Mouse (Mus musculus) neural tube, embryonic 13.5 days (tissue): ENCODE data around the gene Tor3a. TPM values are rescaled to one million over a fixed set of nuclear protein-coding genes. Genes with fewer than 3 reads are reported as not detected.
"Not testable (repeated sequence)": the region's sequence is repeated elsewhere in the genome, so short reads cannot be mapped to it uniquely, and the experiment has no call there.

ENCODE experiments used
- ATAC-seq: fragments of 200-750 bp; cut with Nextera tagmentation; 2 replicates; pipeline ENCODE4 v1.8.0; 2017; ENCODE audit warnings: low read depth, mild to moderate bottlenecking, moderate TSS enrichment, moderate library complexity
- H3K27ac ChIP-seq: fragments of 300-500 bp; sonication (generic); replicated peaks from 2 replicates; pipeline ENCODE4 v1.5.1; 2015; ENCODE audit warnings: moderate library complexity, mild to moderate bottlenecking, inconsistent platforms
- H3K27me3 ChIP-seq: fragments of 300-500 bp; sonication (generic); 2 replicates; pipeline ENCODE4 v1.6.1; 2015; ENCODE audit warnings: mild to moderate bottlenecking, inconsistent platforms
- H3K36me3 ChIP-seq: fragments of 300-500 bp; sonication (generic); 2 replicates; pipeline ENCODE4 v1.6.1; 2015; ENCODE audit warnings: mild to moderate bottlenecking, inconsistent platforms
- H3K4me1 ChIP-seq: fragments of 300-500 bp; sonication (generic); replicated peaks from 2 replicates; pipeline ENCODE4 v1.6.1; 2015; ENCODE audit warnings: inconsistent platforms
- H3K4me2 ChIP-seq: fragments of 300-500 bp; sonication (generic); 2 replicates; pipeline ENCODE4 v1.6.1; 2015; ENCODE audit warnings: inconsistent platforms, mild to moderate bottlenecking, moderate library complexity
- H3K4me3 ChIP-seq: fragments of 300-500 bp; sonication (generic); 2 replicates; pipeline ENCODE4 v1.5.1; 2015; ENCODE audit warnings: mild to moderate bottlenecking, inconsistent platforms
- H3K9ac ChIP-seq: fragments of 300-500 bp; sonication (generic); 2 replicates; pipeline ENCODE4 v1.6.1; 2015; ENCODE audit warnings: moderate library complexity, mild to moderate bottlenecking, inconsistent platforms
- H3K9me3 ChIP-seq: fragments of 300-500 bp; sonication (generic); 2 replicates; pipeline ENCODE4 v1.6.1; 2016; ENCODE audit warnings: inconsistent platforms
- WGBS: fragments of 180-500 bp; shearing (Covaris S2); methylation state at CpG from one replicate; pipeline ENCODE4 v1.1.7; 2015; 5-methylcytosine and 5-hydroxymethylcytosine counted together
- polyA plus RNA-seq: library from polyadenylated mRNA; unstranded; fragments of >200 nt; fragmentation: Nextera tagmentation; extraction: Ambion mirVana; gene quantifications from 2 replicates; pipeline ENCODE4 v1.2.1, GENCODE M21; 2015

Tor3a gene
- polyA plus RNA-seq, 1 experiment from 2014 or later = 3.2 TPM

GRCm38 (mm10) chr1:156668602-156669001 lies 5.6 kb downstream of the Tor3a start:
- H3K4me3 ChIP-seq = no peak overlapping the region
- WGBS = 24% methylated on average over 5 of the region's 5 CpGs
- peaks cover 6% of the 10 kb centered on the region for H3K27me3 ChIP-seq
- no peaks in the 10 kb centered on the region for H3K36me3 ChIP-seq
- ATAC-seq = no peak
- no peak overlapping the region for H3K27ac ChIP-seq
- peaks cover 17% of the 10 kb centered on the region for H3K4me1 ChIP-seq
- no peaks in the 10 kb centered on the region for H3K9me3 ChIP-seq
- H3K9ac ChIP-seq = no peak overlapping the region
- no peak overlapping the region for H3K4me2 ChIP-seq

- H3K27me3 ChIP-seq = no peaks in the 10 kb centered on the region
- ATAC-seq = no peak
- no peak overlapping the region for H3K27ac ChIP-seq
- no peak overlapping the region for H3K9ac ChIP-seq
- 88% methylated on average over 23 of the region's 23 CpGs for WGBS
- no peak overlapping the region for H3K4me2 ChIP-seq
- H3K9me3 ChIP-seq = no peaks in the 10 kb centered on the region
- no peaks in the 10 kb centered on the region for H3K36me3 ChIP-seq
- H3K4me1 ChIP-seq = 0 out of 2 replicates have a peak, but pooled peaks cover 7% of the 10 kb centered on the region
- H3K4me3 ChIP-seq = no peak overlapping the region
Measured at GRCm38 (mm10) chr1:156667141-156667926, 6.8 kb downstream of the Tor3a start.

- Histone ChIP-seq H3K4me3 (no peak overlapping the region), H3K27ac (no peak overlapping the region), H3K9ac (no peak overlapping the region), H3K4me2 (no peak overlapping the region), H3K4me1 (0 out of 2 replicates have a peak, but pooled peaks cover 7% of the 10 kb centered on the region), H3K27me3 (no peaks in the 10 kb centered on the region), H3K9me3 (no peaks in the 10 kb centered on the region), H3K36me3 (peaks cover 7% of the 10 kb centered on the region; the same call in 1 of the 2 replicates)
- no peak for ATAC-seq
- WGBS = 91% methylated on average over 8 of the region's 8 CpGs
Measured at GRCm38 (mm10) chr1:156665777-156666176, 8.4 kb downstream of the Tor3a start.

GRCm38 (mm10) chr1:156660660-156661236 lies 13.4 kb downstream of the Tor3a start:
- not testable (repeated sequence) for H3K27me3 ChIP-seq, H3K9ac ChIP-seq, H3K4me1 ChIP-seq, H3K4me3 ChIP-seq, ATAC-seq, H3K4me2 ChIP-seq, H3K9me3 ChIP-seq, H3K27ac ChIP-seq
- WGBS = 80% methylated on average over 21 of the region's 21 CpGs
- H3K36me3 ChIP-seq = peaks cover 12% of the 10 kb centered on the region; the same call in 1 of the 2 replicates

- ATAC-seq = no peak
- Histone ChIP-seq H3K4me2 (no peak overlapping the region), H3K9ac (no peak overlapping the region), H3K27ac (no peak overlapping the region), H3K4me3 (no peak overlapping the region), H3K4me1 (no peaks in the 10 kb centered on the region), H3K27me3 (no peaks in the 10 kb centered on the region), H3K9me3 (no peaks in the 10 kb centered on the region), H3K36me3 (peaks cover 12% of the 10 kb centered on the region; the same call in 1 of the 2 replicates)
- WGBS = 89% methylated on average over 13 of the region's 13 CpGs
Measured at GRCm38 (mm10) chr1:156659906-156660659, 14.1 kb downstream of the Tor3a start.

- H3K9ac ChIP-seq = no peak overlapping the region
- H3K27me3 ChIP-seq = no peaks in the 10 kb centered on the region
- H3K27ac ChIP-seq = no peak overlapping the region
- no peaks in the 10 kb centered on the region for H3K9me3 ChIP-seq
- no peak for ATAC-seq
- H3K4me2 ChIP-seq = no peak overlapping the region
- WGBS = 93% methylated on average over 5 of the region's 5 CpGs
- no peaks in the 10 kb centered on the region for H3K4me1 ChIP-seq
- H3K4me3 ChIP-seq = no peak overlapping the region
- H3K36me3 ChIP-seq = peaks cover 12% of the 10 kb centered on the region; the same call in 1 of the 2 replicates
Measured at GRCm38 (mm10) chr1:156658676-156659075, 15.5 kb downstream of the Tor3a start.

GRCm38 (mm10) chr1:156657523-156657922 lies 16.6 kb downstream of the Tor3a start:
- no peak for ATAC-seq
- H3K4me3 ChIP-seq = no peak overlapping the region
- H3K9ac ChIP-seq = no peak overlapping the region
- peaks cover 12% of the 10 kb centered on the region; the same call in 1 of the 2 replicates for H3K36me3 ChIP-seq
- H3K9me3 ChIP-seq = no peaks in the 10 kb centered on the region
- no peaks in the 10 kb centered on the region for H3K4me1 ChIP-seq
- 85% methylated on average over 4 of the region's 4 CpGs for WGBS
- no peaks in the 10 kb centered on the region for H3K27me3 ChIP-seq
- H3K4me2 ChIP-seq = no peak overlapping the region
- no peak overlapping the region for H3K27ac ChIP-seq

GRCm38 (mm10) chr1:156654735-156655530 lies 19.2 kb downstream of the Tor3a start:
- no peak overlapping the region for H3K4me2 ChIP-seq
- ATAC-seq = no peak
- H3K4me3 ChIP-seq = no peak overlapping the region
- WGBS = 79% methylated on average over 13 of the region's 13 CpGs
- H3K27ac ChIP-seq = no peak overlapping the region
- no peaks in the 10 kb centered on the region for H3K4me1 ChIP-seq
- H3K9ac ChIP-seq = no peak overlapping the region
- 0 out of 2 replicates have a peak, but pooled peaks cover 5% of the 10 kb centered on the region for H3K36me3 ChIP-seq
- no peaks in the 10 kb centered on the region for H3K27me3 ChIP-seq
- no peaks in the 10 kb centered on the region for H3K9me3 ChIP-seq

GRCm38 (mm10) chr1:156652189-156652822 lies 21.9 kb downstream of the Tor3a start:
- 0 out of 2 replicates have a peak overlapping the region, but pooled peaks have one; percentile 13 for H3K27ac ChIP-seq
- H3K4me1 ChIP-seq = no peaks in the 10 kb centered on the region
- H3K4me3 ChIP-seq = no peak overlapping the region
- WGBS = 66% methylated on average over 6 of the region's 6 CpGs
- no peak overlapping the region for H3K4me2 ChIP-seq
- no peaks in the 10 kb centered on the region for H3K27me3 ChIP-seq
- 0 out of 2 replicates have a peak, but pooled peaks cover 9% of the 10 kb centered on the region for H3K36me3 ChIP-seq
- H3K9me3 ChIP-seq = no peaks in the 10 kb centered on the region
- no peak overlapping the region for H3K9ac ChIP-seq
- ATAC-seq = no peak

- Histone ChIP-seq H3K9me3 (no peaks in the 10 kb centered on the region), H3K4me3 (no peak overlapping the region), H3K9ac (no peak overlapping the region), H3K4me2 (no peak overlapping the region), H3K27ac (no peak overlapping the region), H3K36me3 (0 out of 2 replicates have a peak, but pooled peaks cover 6% of the 10 kb centered on the region), H3K27me3 (no peaks in the 10 kb centered on the region), H3K4me1 (peaks cover 5% of the 10 kb centered on the region; the same call in 1 of the 2 replicates)
- no peak for ATAC-seq
- 80% methylated on average over 9 of the region's 9 CpGs for WGBS
Measured at GRCm38 (mm10) chr1:156650631-156651030, 23.5 kb downstream of the Tor3a start.

- Histone ChIP-seq H3K27me3 (no peaks in the 10 kb centered on the region), H3K4me3 (no peak overlapping the region), H3K4me2 (no peak overlapping the region), H3K9me3 (no peaks in the 10 kb centered on the region), H3K4me1 (peaks cover 20% of the 10 kb centered on the region), H3K27ac (no peak overlapping the region), H3K36me3 (0 out of 2 replicates have a peak, but pooled peaks cover 6% of the 10 kb centered on the region), H3K9ac (no peak overlapping the region)
- 12% methylated on average over 2 of the region's 2 CpGs for WGBS
- no peak for ATAC-seq
Measured at GRCm38 (mm10) chr1:156648705-156649104, 25.5 kb downstream of the Tor3a start.
